Mouse (Mus musculus): ENCODE data around the gene Asxl2. TPM values are rescaled to one million over a fixed set of nuclear protein-coding genes. Genes with fewer than 3 reads are reported as not detected.

Asxl2 gene
- polyA plus RNA-seq, 1 experiment from 2014 or later, result 22.0 TPM

Other genes starting within 250 kb of the Asxl2 start
- 111 and 118 TPM in 2 replicates for gene Rab10, start 116.9 kb upstream of the Asxl2 start, polyA plus RNA-seq (2014; fragmentation: Nextera tagmentation; extraction: Ambion mirVana)
- 31.2 and 32.3 TPM in 2 replicates for gene Kif3c, start 61.7 kb upstream of the Asxl2 start, polyA plus RNA-seq (2014; fragmentation: Nextera tagmentation; extraction: Ambion mirVana)
- gene Dtnb, start 145.5 kb downstream of the Asxl2 start, polyA plus RNA-seq (2014; fragmentation: Nextera tagmentation; extraction: Ambion mirVana), result 37.8 and 42.7 TPM in 2 replicates